Mouse (Mus musculus) ES-E14 (cell line): ENCODE measurements around the gene Suclg1. TPM values are rescaled to one million over a fixed set of nuclear protein-coding genes. Genes with fewer than 3 reads are reported as not detected.

ENCODE experiments used
- DNase-seq: peaks from one replicate; pipeline ENCODE4 v3.0.0-alpha.2; 2013; ENCODE audit warnings: low read depth, low spot score
- H3K27ac ChIP-seq: 2 replicates; pipeline ENCODE4 v1.5.1; 2012; ENCODE audit warnings: low read depth, mild to moderate bottlenecking, low read length, moderate library complexity, mixed read lengths; ENCODE audit not compliant: poor library complexity, insufficient read depth, severe bottlenecking
- H3K36me3 ChIP-seq: 2 replicates; pipeline ENCODE4 v1.6.1; 2012; ENCODE audit warnings: mild to moderate bottlenecking, low read length, moderate library complexity, mixed read lengths; ENCODE audit not compliant: control insufficient read depth, poor library complexity, insufficient read depth, severe bottlenecking
- H3K4me1 ChIP-seq, 2 experiments: fragments of 150-350 bp in 1 of 2; sonication (generic) in 1 of 2; 2 replicates each; pipeline ENCODE4 v1.6.1; 2012; ENCODE audit warnings: low read length in 2 of 2, mild to moderate bottlenecking in 1 of 2, mixed read lengths in 1 of 2; ENCODE audit not compliant: control insufficient read depth in 2 of 2, insufficient read depth in 2 of 2, poor library complexity in 1 of 2
- H3K4me3 ChIP-seq, 2 experiments: fragments of 150-350 bp in 1 of 2; sonication (generic) in 1 of 2; 2 replicates each; pipeline ENCODE4 v1.5.1; 2012; ENCODE audit warnings: low read length in 2 of 2, low read depth in 1 of 2, mild to moderate bottlenecking in 1 of 2, mixed read lengths in 1 of 2; ENCODE audit not compliant: insufficient read depth in 1 of 2, poor library complexity in 1 of 2, severe bottlenecking in 1 of 2
- H3K9ac ChIP-seq: 2 replicates; pipeline ENCODE4 v1.6.1; 2012; ENCODE audit warnings: low read depth, mild to moderate bottlenecking, low read length, mixed read lengths; ENCODE audit not compliant: poor library complexity, insufficient read depth, severe bottlenecking
- H3K9me3 ChIP-seq: fragments of 150-350 bp; sonication (generic); 2 replicates; pipeline ENCODE4 v1.6.1; 2012; ENCODE audit warnings: low read depth, mild to moderate bottlenecking, low read length; ENCODE audit not compliant: control insufficient read depth, insufficient read depth
- CHD2 ChIP-seq: IDR thresholded peaks from 2 replicates; pipeline ENCODE4 v1.6.1; 2014; ENCODE audit warnings: mild to moderate bottlenecking, low read depth, low read length, inconsistent platforms
- HCFC1 ChIP-seq: IDR thresholded peaks from 2 replicates; pipeline ENCODE4 v1.6.1; 2012; ENCODE audit warnings: low read length, inconsistent platforms, borderline replicate concordance; ENCODE audit not compliant: insufficient read depth
- MAFK ChIP-seq: IDR thresholded peaks from 2 replicates; pipeline ENCODE4 v1.6.1; 2014; ENCODE audit warnings: mild to moderate bottlenecking, low read depth, low read length, inconsistent platforms; ENCODE audit not compliant: insufficient read depth
- ZC3H11A ChIP-seq: IDR thresholded peaks from 2 replicates; pipeline ENCODE4 v1.6.1; 2012; ENCODE audit warnings: low read depth, mild to moderate bottlenecking, inconsistent platforms, low read length, borderline replicate concordance
- ZNF384 ChIP-seq: IDR thresholded peaks from 2 replicates; pipeline ENCODE4 v1.6.1; 2012; ENCODE audit warnings: low read depth, low read length, inconsistent platforms
- in situ Hi-C, 2 experiments: fragments of 600-800 bp; cut with MboI; formaldehyde crosslinking; loops; one replicate each; pipeline ENCODE4 v1.15.1; 2025; ENCODE audit warnings: low sequenced_read_pairs in 2 of 2, inconsistent platforms in 1 of 2; ENCODE audit not compliant: unreplicated experiment in 2 of 2
- total RNA-seq: library from RNA; depleted of rRNA; stranded (reverse); fragments of 300-350 nt; gene quantifications from 2 replicates; pipeline ENCODE4 v1.2.3, GENCODE M21; 2012

The Suclg1 gene
- total RNA-seq, 1 experiment: 99.7 TPM

GRCm38 (mm10) chr6:73235650-73236049 is 12.5 kb upstream of the Suclg1 start:
- no peak for DNase-seq
- Histone ChIP-seq H3K36me3 (no peaks in the 10 kb centered on the region), H3K4me1 (peaks cover 0 to 2% of the 10 kb centered on the region in 2 experiments; a peak in 2 of 4 replicates), H3K4me3 (no peak overlapping the region), H3K9me3 (0 out of 2 replicates have a peak, but pooled peaks cover 2% of the 10 kb centered on the region), H3K9ac (no peak overlapping the region), H3K27ac (no peak overlapping the region)
- in situ Hi-C loops: loop anchor here in 1 of 2 experiments (25.0 kb wide), 1 partner anchor 298 kb away; no protein-coding TSS in a partner anchor
- TF ChIP-seq HCFC1: no peak
- TF ChIP-seq MAFK: no peak
- TF ChIP-seq ZNF384: no peak
- TF ChIP-seq ZC3H11A: no peak
- TF ChIP-seq CHD2: no peak

GRCm38 (mm10) chr6:73246821-73247220 is 1.4 kb upstream of the Suclg1 start:
- TF ChIP-seq MAFK (no peak), ZC3H11A (no peak), CHD2 (no peak), ZNF384 (no peak), HCFC1 (no peak)
- H3K9ac ChIP-seq: no peak overlapping the region
- DNase-seq: no peak
- H3K36me3 ChIP-seq: no peaks in the 10 kb centered on the region
- no peaks in the 10 kb centered on the region for H3K9me3 ChIP-seq
- H3K4me3 ChIP-seq: no peak overlapping the region
- in situ Hi-C loops: loop anchor here in 1 of 2 experiments (25.0 kb wide), 1 partner anchor 310 kb away; no protein-coding TSS in a partner anchor
- no peaks in the 10 kb centered on the region for H3K4me1 ChIP-seq
- H3K27ac ChIP-seq: no peak overlapping the region

GRCm38 (mm10) chr6:73247452-73247851 is 730 bp upstream of the Suclg1 start:
- TF ChIP-seq ZC3H11A (peak; percentile 16; the same call in 1 of the 2 replicates), HCFC1 (no peak)
- no peak for DNase-seq
- no peaks in the 10 kb centered on the region for H3K4me1 ChIP-seq
- H3K36me3 ChIP-seq: no peaks in the 10 kb centered on the region
- no peaks in the 10 kb centered on the region for H3K9me3 ChIP-seq
- in situ Hi-C loops: loop anchor here in 1 of 2 experiments (25.0 kb wide), 1 partner anchor 310 kb away; no protein-coding TSS in a partner anchor
- no peak overlapping the region for H3K27ac ChIP-seq
- peak overlapping the region; percentile 59 to 96 for H3K4me3 ChIP-seq
- no peak overlapping the region for H3K9ac ChIP-seq

GRCm38 (mm10) chr6:73249049-73249422 is 854 bp downstream of the Suclg1 start:
- in situ Hi-C loops: loop anchor here in 1 of 2 experiments (25.0 kb wide), 1 partner anchor 312 kb away; no protein-coding TSS in a partner anchor
- Histone ChIP-seq H3K27ac (no peak overlapping the region), H3K4me1 (no peaks in the 10 kb centered on the region), H3K9me3 (no peaks in the 10 kb centered on the region), H3K4me3 (peak overlapping the region; percentile 59 to 96), H3K36me3 (no peaks in the 10 kb centered on the region), H3K9ac (peak overlapping the region; percentile 85)
- DNase-seq: no peak
- TF ChIP-seq ZNF384 (no peak), CHD2 (no peak), ZC3H11A (no peak), MAFK (no peak), HCFC1 (no peak)

- no peak overlapping the region for H3K4me3 ChIP-seq
- DNase-seq: no peak
- in situ Hi-C loops: loop anchor here in 1 of 2 experiments (25.0 kb wide), 1 partner anchor 313 kb away; no protein-coding TSS in a partner anchor
- no peak overlapping the region for H3K27ac ChIP-seq
- TF ChIP-seq CHD2: no peak
- no peak for TF ChIP-seq ZNF384
- no peak for TF ChIP-seq ZC3H11A
- TF ChIP-seq MAFK: no peak
- TF ChIP-seq HCFC1: no peak
- no peak overlapping the region for H3K9ac ChIP-seq
- no peaks in the 10 kb centered on the region for H3K4me1 ChIP-seq
- no peaks in the 10 kb centered on the region for H3K9me3 ChIP-seq
- no peaks in the 10 kb centered on the region for H3K36me3 ChIP-seq
Measured at GRCm38 (mm10) chr6:73249851-73250250, 1.7 kb downstream of the Suclg1 start.
